Mouse (Mus musculus) CD4-positive, CD25-positive, alpha-beta regulatory T cell, adult 2 months (primary cell): ENCODE measurements around the gene A730061H03Rik.

Experiments
- DNase-seq: peaks from one replicate; pipeline ENCODE4 v3.0.0-alpha.2; 2012; ENCODE audit warnings: low read depth, low spot score

A730061H03Rik gene

DNA sequence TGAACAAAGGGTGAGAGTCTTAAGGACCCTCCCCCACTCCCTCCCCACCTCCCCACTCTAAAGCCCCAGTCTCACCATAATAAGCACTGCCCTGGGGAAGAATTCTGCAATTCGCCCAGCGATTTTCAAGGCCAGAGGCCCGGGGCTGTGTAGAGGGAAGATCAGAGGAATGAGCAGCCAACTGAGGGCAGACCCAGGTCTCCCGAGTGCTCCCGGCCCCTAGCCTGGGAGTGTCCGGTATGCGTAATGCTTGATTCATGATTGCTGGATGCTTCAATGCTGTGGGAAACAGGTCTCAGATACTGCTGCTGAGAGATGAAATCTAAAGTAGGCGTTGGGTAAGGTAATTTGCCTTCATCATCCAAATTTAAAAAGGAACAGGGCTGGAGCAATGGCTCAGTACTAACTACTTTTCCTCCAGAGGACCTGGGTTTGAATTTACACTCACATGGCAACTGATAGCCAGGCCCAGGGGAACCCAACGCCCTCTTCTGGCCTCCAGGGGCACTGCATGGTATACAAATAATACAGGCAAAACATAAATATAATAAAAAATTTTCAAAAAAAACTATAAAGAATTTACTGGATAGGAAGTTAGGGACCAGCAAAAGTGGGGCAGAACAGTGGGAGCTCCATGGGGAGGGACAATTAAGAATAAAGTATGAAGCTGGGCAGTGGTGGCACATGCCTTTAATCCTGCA, 21.9 kb upstream of the A730061H03Rik start:
- DNase-seq = peak; percentile 58

GRCm38 (mm10) chr14:55580731-55581130, 20.5 kb upstream of the A730061H03Rik start:
- no peak for DNase-seq

GRCm38 (mm10) chr14:55579511-55580496, 19.6 kb upstream of the A730061H03Rik start:
- no peak for DNase-seq

DNA sequence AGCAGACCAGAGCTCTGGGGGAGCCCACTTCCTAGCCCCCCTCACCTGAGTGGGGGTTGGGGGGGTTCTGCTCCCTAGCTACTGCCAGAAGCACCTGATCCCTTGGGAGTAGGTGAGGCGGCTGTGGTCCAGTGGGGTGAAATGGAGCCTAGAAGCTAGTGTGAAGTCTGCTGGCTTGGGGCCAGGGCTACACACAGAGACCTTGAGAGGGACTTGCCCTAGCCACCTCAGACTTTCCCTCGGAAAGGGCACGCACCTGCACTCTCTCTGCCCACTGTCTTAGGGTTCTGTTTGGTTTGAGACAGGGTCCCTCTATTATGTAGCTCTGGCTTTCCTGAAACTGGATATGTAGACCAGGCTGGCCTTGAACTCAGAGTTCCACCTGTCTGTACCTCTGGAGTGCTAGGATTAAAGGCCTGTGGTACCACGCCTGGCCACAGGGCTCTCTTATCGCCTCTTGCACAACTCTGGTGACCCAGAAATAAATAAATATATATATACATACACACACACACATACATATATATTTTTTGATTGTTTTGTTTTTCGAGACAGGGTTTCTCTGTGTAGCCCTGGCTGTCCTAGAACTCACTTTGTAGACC, 18.6 kb upstream of the A730061H03Rik start:
- peak; percentile 72 for DNase-seq

GRCm38 (mm10) chr14:55577871-55578667, 17.9 kb upstream of the A730061H03Rik start, which contains the start of gene Psme1:
Gene Psme1, plus strand, starts transcription at chr14:55578123.
- peak; percentile 90 for DNase-seq

- no peak for DNase-seq
Measured at GRCm38 (mm10) chr14:55576376-55576775, 16.2 kb upstream of the A730061H03Rik start.

- no peak for DNase-seq
Measured at GRCm38 (mm10) chr14:55575711-55576110, 15.5 kb upstream of the A730061H03Rik start.

DNA sequence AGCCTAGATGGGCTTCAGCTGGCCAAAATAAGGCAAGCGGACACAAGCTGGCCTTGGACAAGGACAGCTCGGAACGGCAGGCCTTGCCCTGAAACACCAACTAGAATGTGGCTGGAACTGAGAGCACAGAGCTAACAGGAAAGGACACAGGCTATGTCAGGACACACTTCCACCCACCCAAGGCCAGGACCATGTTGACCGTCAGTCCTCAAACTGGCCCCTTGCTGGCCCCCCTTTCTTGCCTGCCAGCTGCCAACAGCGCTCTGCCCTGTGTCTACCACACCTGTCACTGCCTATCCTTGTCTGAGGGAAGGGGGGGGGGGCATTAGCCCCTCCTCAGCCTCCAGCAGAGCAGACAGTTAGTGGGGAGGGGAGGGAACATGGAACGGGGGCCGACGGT, 15.1 kb upstream of the A730061H03Rik start, which contains the start of gene Fitm1:
TSS of gene Fitm1 (plus strand) at position 316 of the 400 bp plus-strand sequence.
- no peak for DNase-seq

- no peak for DNase-seq
Measured at GRCm38 (mm10) chr14:55571760-55572159, 11.6 kb upstream of the A730061H03Rik start.

- no peak for DNase-seq
Measured at GRCm38 (mm10) chr14:55570588-55570987, 10.4 kb upstream of the A730061H03Rik start.

- no peak for DNase-seq
Measured at GRCm38 (mm10) chr14:55567496-55567895, 7.3 kb upstream of the A730061H03Rik start.

DNA sequence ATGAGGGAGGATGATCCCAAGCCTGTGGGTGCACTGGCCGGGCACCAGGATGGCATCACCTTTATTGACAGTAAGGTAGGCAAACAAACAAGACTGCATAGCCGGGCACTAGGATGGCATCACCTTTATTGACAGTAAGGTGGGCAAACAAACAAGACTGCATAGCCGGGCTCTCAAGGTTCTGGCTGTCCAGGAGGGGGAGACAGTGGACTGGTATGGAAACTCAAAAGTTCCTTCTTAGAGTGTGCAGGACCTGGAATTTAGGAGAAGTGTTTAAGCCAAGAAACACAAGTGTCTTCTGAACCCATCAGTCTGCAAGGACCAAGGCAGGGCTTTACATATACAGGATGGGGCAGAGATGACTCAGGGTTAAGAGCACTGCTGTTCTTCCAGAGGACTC, 5.5 kb upstream of the A730061H03Rik start:
- DNase-seq = no peak

DNA sequence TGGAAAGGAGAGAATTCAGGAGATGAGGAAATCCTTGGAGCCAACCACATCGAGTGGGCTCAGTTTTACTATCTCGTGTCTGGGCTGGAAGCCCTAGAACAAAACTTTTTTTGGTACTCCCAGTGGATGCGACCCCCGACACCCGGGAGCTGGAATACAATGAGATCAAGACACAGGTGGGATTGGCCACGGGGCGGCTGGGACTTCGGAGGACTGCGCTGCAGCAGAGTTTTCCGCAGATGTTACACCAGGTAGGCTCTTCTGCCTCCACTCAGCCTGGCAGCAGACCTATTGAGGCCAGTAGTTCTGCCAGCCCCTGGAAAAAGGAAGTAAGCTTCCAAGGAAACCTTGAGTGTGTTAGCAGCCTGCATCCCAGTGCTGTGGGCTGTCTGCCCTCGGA, 3.0 kb upstream of the A730061H03Rik start:
- DNase-seq = no peak

DNA sequence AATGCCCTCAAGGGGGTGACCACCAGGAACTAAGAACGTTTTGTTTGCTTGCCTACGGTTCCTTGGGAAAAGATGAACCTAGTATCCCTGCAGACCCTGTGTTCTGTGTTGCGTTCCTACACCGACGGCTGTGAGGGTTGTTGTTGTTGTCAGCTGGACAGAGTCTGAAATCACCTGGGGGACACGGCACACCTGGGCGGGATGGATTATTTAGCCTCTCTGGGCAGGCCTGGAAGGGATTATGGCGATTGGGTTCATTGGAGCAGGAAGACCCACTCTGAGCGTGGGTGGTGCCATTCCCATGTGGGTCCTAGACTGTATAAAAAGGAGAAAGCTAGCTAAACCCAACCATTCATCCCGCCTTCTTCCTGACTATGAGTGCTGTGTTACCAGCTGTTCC, 1.7 kb upstream of the A730061H03Rik start:
- no peak for DNase-seq

DNA sequence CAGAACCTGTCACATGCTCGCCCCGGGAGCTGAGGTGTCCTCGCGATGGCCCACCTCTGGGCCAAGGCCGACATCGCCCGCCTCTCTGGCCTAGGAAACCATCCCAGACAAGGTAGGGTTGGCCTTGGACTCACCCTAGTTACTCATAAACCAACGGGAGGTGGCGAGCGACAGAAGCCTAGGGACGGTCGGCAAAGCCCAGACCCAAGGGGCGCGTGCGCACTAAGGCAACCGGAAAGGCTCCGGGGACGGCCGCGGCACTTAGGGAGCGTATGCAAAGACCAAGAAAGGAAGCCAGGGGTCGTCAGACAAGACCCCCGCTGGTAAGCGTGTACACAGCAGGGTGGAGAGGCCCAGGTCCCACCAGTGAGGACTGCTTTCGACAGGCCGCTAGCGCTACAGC, 406 bp downstream of the A730061H03Rik start, which contains the start of gene Dcaf11:
TSS of gene Dcaf11 (plus strand) at position 208 of the 403 bp plus-strand sequence.
- peak; percentile 91 for DNase-seq

DNA sequence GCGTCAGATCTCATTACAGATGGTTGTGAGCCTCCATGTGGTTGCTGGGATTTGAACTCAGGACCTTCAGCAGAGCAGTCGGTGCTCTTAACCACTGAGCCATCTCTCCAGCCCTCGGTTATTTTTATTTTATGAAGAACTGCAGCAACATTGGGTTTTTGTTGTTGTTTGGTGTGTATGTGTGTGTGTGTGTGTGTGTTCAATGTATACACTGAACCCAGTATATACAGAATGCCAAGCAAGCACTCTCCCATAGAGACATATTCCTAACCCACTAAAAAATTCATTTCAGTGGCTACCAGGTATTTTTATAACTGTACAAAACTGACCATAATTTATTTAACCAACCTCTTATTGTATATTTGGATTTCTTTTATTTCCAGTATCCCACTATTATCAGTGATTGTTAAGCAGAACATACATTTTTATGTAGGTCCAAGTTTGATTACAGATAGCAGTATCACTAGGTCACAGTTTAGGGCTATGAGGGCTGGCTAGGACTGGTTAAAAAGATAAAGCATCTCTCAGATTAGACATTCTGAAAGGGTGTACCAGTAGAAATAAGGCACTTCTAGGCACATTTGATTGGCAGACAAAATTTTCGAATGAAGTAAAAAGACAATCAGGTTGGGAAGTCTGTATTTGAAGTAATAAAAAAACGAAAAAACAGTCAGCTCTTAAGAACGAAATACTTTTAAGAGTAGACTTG, 1.3 kb downstream of the A730061H03Rik start:
- no peak for DNase-seq

DNA sequence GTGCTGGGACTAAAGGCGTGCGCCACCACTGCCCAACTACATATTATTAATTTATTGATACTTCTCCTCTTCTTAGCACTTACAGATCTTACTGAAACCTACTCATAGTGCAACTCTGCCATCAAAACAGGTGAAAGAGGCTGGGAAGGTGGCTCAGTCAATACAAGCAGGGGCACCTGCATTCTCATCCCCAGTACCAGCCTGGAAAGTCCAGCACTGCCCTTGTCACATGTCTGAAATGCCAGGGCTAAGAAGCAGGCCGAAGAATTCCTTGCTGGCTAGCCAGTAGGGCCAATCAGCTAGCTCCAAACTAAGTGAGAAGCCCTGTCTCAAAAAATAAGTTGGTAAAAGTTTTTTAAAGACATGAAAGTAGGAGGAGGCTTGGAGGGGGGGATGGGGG, 2.6 kb downstream of the A730061H03Rik start:
- DNase-seq = no peak

DNA sequence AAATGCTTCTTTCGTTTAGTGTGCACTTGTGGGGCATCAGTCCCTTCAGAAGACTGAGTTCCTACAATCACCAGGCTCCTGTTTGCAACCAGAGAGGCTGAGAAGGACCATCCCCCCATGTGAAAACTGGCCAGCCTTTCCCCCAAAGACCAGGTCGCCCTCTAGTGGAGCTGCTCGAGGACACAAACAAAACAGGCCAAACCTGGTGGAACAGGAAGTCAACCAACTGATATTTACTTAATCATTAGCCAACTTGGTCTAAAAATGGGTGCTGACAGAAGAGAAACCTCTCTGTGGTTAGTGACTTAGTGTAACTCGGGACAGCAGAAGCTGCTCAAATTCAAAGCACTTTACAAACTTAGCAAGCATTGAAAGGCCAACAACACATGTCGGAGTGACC, 3.2 kb downstream of the A730061H03Rik start:
- peak; percentile 88 for DNase-seq

DNA sequence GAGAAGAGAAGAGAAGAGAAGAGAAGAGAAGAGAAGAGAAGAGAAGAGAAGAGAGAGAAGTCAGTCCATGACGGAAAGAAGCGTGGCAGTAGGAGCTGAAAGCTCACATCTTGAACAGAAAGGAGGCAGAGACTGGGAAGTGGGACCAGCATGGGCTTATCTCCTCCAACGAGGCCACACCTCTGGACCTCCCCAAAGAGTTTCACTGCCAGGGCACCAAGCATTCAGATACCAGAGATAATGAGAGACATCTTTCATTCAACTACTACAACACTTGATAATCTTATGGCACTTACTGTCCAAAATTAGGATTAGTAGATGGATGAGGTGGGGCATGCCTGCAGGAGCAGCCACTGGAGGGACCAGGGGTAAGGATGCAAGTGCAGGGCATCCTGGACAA, 4.4 kb downstream of the A730061H03Rik start:
- no peak for DNase-seq

- no peak for DNase-seq
Measured at GRCm38 (mm10) chr14:55554635-55555034, 5.6 kb downstream of the A730061H03Rik start.
